Mouse (Mus musculus): ENCODE measurements around the gene H2-K1. TPM values are rescaled to one million over a fixed set of nuclear protein-coding genes. Genes with fewer than 3 reads are reported as not detected.

The H2-K1 gene
- total and polyA plus RNA-seq, 2 experiments from 2014 or later: 21.2 to 22.2 TPM

DNA sequence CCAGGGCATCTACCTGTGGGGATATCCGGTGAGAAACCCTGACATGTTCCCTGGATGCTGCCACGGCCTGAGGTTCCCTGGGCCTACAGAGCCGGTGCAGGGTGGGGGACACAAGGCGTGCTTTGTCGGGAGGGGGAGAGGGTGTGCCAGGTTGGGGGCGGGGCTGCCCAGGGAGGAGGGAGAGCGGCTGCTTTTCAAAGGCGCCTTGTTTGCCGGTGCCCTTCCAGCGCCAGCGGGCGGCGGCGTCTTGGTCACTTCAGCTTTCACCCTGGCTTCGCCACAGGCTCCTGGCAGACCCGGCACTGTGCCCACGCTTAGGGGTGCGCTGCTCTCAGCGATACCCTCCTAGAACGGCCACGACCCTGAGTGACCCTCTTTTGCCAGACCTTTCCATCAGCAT is 38.3 kb upstream of the H2-K1 start:
- WGBS: 16% methylated on average over 20 of the region's 21 CpGs
- Histone ChIP-seq H3K9ac (replicated peaks; ENCODE audit: low read length, poor library complexity, severe bottlenecking) (0 out of 2 replicates have a peak overlapping the region, but pooled peaks have one; percentile 39), H3K4me1 (ENCODE audit: insufficient read depth, low read length) (no peaks in the 10 kb centered on the region), H3K36me3 (ENCODE audit: insufficient read depth, low read length) (peaks cover 24% of the 10 kb centered on the region), H3K9me3 (ENCODE audit: low read length) (no peaks in the 10 kb centered on the region), H3K27ac (ENCODE audit: low read depth, low read length) (no peak overlapping the region), H3K4me3 (ENCODE audit: low read depth, low read length) (peak overlapping the region; percentile 28), H3K27me3 (ENCODE audit: insufficient read depth, low read length) (no peaks in the 10 kb centered on the region), H3K4me2 (ENCODE audit: low read depth, low read length, poor library complexity, severe bottlenecking) (peak overlapping the region; percentile 49)
- no peak for TF ChIP-seq CTCF (IDR thresholded peaks at IDR 0.05)
- DNase-seq (ENCODE audit: low spot score): peak; percentile 51
- no peak for ATAC-seq (ENCODE audit: low FRiP score)

DNA sequence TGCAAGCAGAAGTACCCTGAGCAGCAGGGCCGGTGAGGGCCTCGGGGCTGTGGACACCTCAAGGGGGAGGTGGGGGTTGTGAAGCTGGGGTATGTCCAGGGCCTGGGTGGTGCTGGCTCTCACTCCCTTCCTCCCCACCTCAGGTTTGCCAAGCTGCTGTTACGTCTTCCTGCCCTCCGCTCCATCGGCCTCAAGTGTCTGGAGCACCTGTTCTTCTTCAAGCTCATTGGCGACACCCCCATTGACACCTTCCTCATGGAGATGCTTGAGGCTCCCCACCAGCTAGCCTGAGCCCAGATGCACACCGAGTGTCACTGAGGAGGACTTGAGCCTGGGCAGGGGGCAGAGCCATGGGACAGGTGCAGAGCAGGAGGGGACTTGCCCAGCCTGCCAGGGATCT is 37.1 kb upstream of the H2-K1 start:
- no peak for ATAC-seq (ENCODE audit: low FRiP score)
- WGBS: 93% methylated on average over 7 of the region's 7 CpGs
- peaks cover 24% of the 10 kb centered on the region for H3K36me3 ChIP-seq (ENCODE audit: insufficient read depth, low read length)
- H3K27me3 ChIP-seq (ENCODE audit: insufficient read depth, low read length): no peaks in the 10 kb centered on the region
- H3K4me1 ChIP-seq (ENCODE audit: insufficient read depth, low read length): peaks cover 8% of the 10 kb centered on the region
- H3K9ac ChIP-seq (replicated peaks; ENCODE audit: low read length, poor library complexity, severe bottlenecking): no peak overlapping the region
- no peak overlapping the region for H3K27ac ChIP-seq (ENCODE audit: low read depth, low read length)
- no peak overlapping the region for H3K4me2 ChIP-seq (ENCODE audit: low read depth, low read length, poor library complexity, severe bottlenecking)
- TF ChIP-seq CTCF (IDR thresholded peaks at IDR 0.05): no peak
- H3K4me3 ChIP-seq (ENCODE audit: low read depth, low read length): no peak overlapping the region
- DNase-seq (ENCODE audit: low spot score): no peak
- H3K9me3 ChIP-seq (ENCODE audit: low read length): no peaks in the 10 kb centered on the region

DNA sequence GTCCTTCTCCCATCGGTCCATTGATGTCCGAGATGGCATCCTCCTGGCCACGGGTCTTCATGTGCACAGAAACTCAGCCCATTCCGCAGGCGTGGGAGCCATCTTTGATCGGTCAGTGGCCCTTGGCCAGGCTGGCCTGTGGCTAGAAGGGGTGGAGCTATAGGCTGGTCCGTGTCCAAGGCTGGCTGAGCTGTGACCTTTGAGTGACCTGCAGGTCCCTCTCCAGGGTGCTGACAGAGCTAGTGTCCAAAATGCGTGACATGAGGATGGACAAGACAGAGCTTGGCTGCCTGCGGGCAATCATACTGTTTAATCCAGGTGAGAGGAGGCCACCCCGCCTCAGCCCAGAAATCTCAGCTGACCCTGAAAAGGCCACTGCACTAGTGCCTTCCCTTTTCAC is 36.5 kb upstream of the H2-K1 start:
- Histone ChIP-seq H3K27ac (ENCODE audit: low read depth, low read length) (no peak overlapping the region), H3K4me2 (ENCODE audit: low read depth, low read length, poor library complexity, severe bottlenecking) (no peak overlapping the region), H3K4me1 (ENCODE audit: insufficient read depth, low read length) (peaks cover 8% of the 10 kb centered on the region), H3K9me3 (ENCODE audit: low read length) (no peaks in the 10 kb centered on the region), H3K36me3 (ENCODE audit: insufficient read depth, low read length) (peaks cover 24% of the 10 kb centered on the region), H3K27me3 (ENCODE audit: insufficient read depth, low read length) (no peaks in the 10 kb centered on the region), H3K9ac (replicated peaks; ENCODE audit: low read length, poor library complexity, severe bottlenecking) (no peak overlapping the region), H3K4me3 (ENCODE audit: low read depth, low read length) (no peak overlapping the region)
- no peak for ATAC-seq (ENCODE audit: low FRiP score)
- TF ChIP-seq CTCF (IDR thresholded peaks at IDR 0.05): no peak
- DNase-seq (ENCODE audit: low spot score): no peak
- WGBS: 84% methylated on average over 10 of the region's 10 CpGs

DNA sequence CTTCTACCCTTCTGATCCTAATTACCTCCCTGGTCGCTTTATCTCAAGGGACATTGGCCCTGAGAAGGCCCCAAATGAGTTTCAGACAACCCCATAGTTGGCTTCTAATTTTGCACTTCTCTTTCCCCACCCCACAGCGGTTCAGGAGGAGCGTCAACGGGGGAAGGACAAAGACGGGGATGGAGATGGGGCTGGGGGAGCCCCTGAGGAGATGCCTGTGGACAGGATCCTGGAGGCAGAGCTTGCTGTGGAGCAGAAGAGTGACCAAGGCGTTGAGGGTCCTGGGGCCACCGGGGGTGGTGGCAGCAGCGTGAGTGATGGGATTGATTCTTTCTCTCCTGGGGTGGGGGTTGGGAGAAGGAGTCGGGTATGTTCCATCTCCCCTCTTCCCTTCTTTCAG is 35.4 kb upstream of the H2-K1 start:
- Histone ChIP-seq H3K4me1 (ENCODE audit: insufficient read depth, low read length) (peaks cover 11% of the 10 kb centered on the region), H3K9ac (replicated peaks; ENCODE audit: low read length, poor library complexity, severe bottlenecking) (no peak overlapping the region), H3K36me3 (ENCODE audit: insufficient read depth, low read length) (peaks cover 24% of the 10 kb centered on the region), H3K27me3 (ENCODE audit: insufficient read depth, low read length) (no peaks in the 10 kb centered on the region), H3K4me2 (ENCODE audit: low read depth, low read length, poor library complexity, severe bottlenecking) (no peak overlapping the region), H3K4me3 (ENCODE audit: low read depth, low read length) (no peak overlapping the region), H3K9me3 (ENCODE audit: low read length) (no peaks in the 10 kb centered on the region), H3K27ac (ENCODE audit: low read depth, low read length) (no peak overlapping the region)
- WGBS: 93% methylated on average over 9 of the region's 9 CpGs
- ATAC-seq (ENCODE audit: low FRiP score) (no peak), DNase-seq (ENCODE audit: low spot score) (no peak)
- TF ChIP-seq CTCF (IDR thresholded peaks at IDR 0.05): no peak

DNA sequence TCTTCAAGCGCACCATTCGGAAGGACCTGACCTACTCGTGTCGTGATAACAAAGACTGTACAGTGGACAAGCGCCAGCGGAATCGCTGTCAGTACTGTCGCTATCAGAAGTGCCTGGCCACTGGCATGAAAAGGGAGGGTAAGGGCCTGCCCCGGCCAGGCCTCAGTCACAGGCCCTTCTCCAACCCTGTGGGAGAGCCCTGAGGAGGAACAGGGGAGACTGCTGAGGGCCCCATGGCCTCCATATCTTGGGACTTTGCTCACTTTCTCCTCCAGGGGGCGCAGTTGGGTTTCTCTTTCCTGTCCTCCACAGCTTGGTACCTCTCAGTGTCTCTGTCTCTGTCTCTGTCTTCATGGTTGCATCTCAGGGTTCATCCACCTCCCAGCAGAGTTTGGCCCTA is 33.9 kb upstream of the H2-K1 start:
- Histone ChIP-seq H3K27me3 (ENCODE audit: insufficient read depth, low read length) (no peaks in the 10 kb centered on the region), H3K4me2 (ENCODE audit: low read depth, low read length, poor library complexity, severe bottlenecking) (no peak overlapping the region), H3K27ac (ENCODE audit: low read depth, low read length) (no peak overlapping the region), H3K9me3 (ENCODE audit: low read length) (no peaks in the 10 kb centered on the region), H3K36me3 (ENCODE audit: insufficient read depth, low read length) (peaks cover 32% of the 10 kb centered on the region), H3K4me3 (ENCODE audit: low read depth, low read length) (no peak overlapping the region), H3K4me1 (ENCODE audit: insufficient read depth, low read length) (peaks cover 20% of the 10 kb centered on the region), H3K9ac (replicated peaks; ENCODE audit: low read length, poor library complexity, severe bottlenecking) (no peak overlapping the region)
- TF ChIP-seq CTCF (IDR thresholded peaks at IDR 0.05): peak; percentile 74
- peak; percentile 51 for DNase-seq (ENCODE audit: low spot score)
- no peak for ATAC-seq (ENCODE audit: low FRiP score)
- WGBS: 69% methylated on average over 10 of the region's 10 CpGs

DNA sequence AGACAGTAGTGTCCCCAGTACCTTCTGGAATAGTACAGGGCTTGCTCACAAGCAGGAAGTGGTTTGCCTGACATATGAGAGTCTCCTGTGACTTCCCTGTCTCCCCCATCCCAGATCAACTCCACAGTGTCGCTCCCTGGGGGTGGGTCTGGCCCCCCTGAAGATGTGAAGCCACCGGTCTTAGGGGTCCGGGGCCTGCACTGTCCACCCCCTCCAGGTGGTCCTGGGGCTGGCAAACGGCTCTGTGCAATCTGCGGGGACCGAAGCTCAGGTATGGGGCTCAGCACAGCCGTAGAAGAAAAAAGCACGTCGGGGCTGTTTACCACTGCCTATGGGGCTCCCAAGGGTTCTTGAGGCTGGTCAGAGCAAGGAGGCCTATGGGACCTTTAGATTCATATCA is 33.3 kb upstream of the H2-K1 start:
- H3K4me2 ChIP-seq (ENCODE audit: low read depth, low read length, poor library complexity, severe bottlenecking): peak overlapping the region; percentile 97; the same call in 1 of the 2 replicates
- H3K4me1 ChIP-seq (ENCODE audit: insufficient read depth, low read length): peaks cover 20% of the 10 kb centered on the region
- H3K27me3 ChIP-seq (ENCODE audit: insufficient read depth, low read length): no peaks in the 10 kb centered on the region
- H3K4me3 ChIP-seq (ENCODE audit: low read depth, low read length): no peak overlapping the region
- H3K36me3 ChIP-seq (ENCODE audit: insufficient read depth, low read length): peaks cover 39% of the 10 kb centered on the region
- no peak overlapping the region; the same call in 1 of the 2 replicates for H3K9ac ChIP-seq (replicated peaks; ENCODE audit: low read length, poor library complexity, severe bottlenecking)
- DNase-seq (ENCODE audit: low spot score) (no peak), ATAC-seq (ENCODE audit: low FRiP score) (no peak)
- no peak overlapping the region for H3K27ac ChIP-seq (ENCODE audit: low read depth, low read length)
- no peak for TF ChIP-seq CTCF (IDR thresholded peaks at IDR 0.05)
- 90% methylated on average over 9 of the region's 9 CpGs for WGBS
- H3K9me3 ChIP-seq (ENCODE audit: low read length): no peaks in the 10 kb centered on the region
